Mouse (Mus musculus) left cerebral cortex, postnatal 36 days (tissue): ENCODE data around the gene Sdf4. TPM values are rescaled to one million over a fixed set of nuclear protein-coding genes. Genes with fewer than 3 reads are reported as not detected.

Experiments used
- DNase-seq, 2 experiments: peaks; one replicate each; pipeline ENCODE4 v3.0.0; 2021 to 2022; ENCODE audit warnings: low spot score in 2 of 2, mixed read lengths in 1 of 2
- intact Hi-C: fragments of 180-260 bp; cut with DNase I; formaldehyde crosslinking; loops from one replicate; pipeline ENCODE4 v1.15.1; 2025
- total RNA-seq, 2 experiments: library from RNA; stranded (reverse); gene quantifications; 2 replicates each; pipeline ENCODE4 v1.2.3; 2021

Sdf4 gene
- total RNA-seq = 100 to 1,000 TPM; 184 to 206 TPM

DNA sequence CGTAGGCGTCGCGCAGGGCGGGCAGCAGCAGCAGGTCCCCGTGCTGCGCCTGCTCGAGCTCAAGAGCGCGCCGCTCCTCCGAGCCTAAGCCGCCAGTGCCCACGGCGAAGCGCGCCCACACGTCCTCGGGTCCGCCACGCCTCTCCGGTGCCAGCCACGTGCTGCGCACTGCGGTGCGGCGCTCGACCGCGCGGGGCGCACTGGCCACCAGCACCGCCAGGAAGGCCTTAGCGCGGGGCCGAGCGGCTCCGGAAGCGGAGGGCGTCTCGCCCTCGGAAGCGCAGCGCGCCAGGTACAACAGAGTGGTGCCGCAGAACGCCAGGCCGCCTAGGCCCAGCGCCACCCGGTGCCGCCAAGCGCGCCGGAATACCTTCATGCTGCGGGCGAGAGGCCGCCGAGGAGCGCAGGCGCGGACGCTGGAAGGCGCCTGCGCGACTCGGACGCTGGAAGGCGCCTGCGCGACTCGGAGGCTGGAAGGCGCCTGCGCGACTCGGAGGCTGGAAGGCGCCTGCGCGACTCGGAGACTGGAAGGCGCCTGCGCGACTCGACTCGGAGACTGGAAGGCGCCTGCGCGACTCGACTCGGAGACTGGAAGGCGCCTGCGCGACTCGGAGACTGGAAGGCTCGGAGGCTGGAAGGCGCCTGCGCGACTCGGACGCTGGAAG, at the start of gene Sdf4, which contains the start of gene B3galt6:
Sdf4 (plus strand) TSS at position 632 of the 665 bp plus-strand sequence.
B3galt6 (minus strand) TSS at position 409 of the 665 bp plus-strand sequence.
- intact Hi-C loops = loop anchor here (5.0 to 10.0 kb wide), 3 partner anchors 35 to 112 kb away; partner anchors contain the start of genes 9430015G10Rik and Ube2j2
- DNase-seq = peak; percentile 92 to 93

DNA sequence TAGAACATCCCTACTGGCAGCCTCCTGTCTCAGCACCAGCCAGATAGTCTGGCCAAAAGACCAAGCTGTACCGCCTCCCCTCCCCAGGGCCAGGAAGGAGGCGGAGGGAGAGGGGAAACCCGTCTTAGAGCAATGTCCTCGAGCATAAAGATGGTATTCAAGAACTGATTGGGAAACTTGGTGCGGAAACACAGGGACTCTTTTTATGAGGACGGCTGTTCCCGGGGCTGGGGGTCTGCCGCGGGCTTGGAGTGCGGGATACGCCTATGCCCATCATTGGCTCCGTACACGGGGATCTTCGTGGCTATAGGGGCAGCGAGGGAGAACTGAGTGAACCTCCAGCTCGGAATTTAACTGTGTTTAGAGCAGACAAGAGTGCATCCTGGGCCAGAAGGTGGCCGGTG, 49.6 kb upstream of the Sdf4 start:
- DNase-seq = peak; percentile 47 to 61
- intact Hi-C loops = loop anchor here (1.0 to 5.0 kb wide), 3 partner anchors 49 to 112 kb away; partner anchors contain the start of genes Acap3, Aurkaip1, B3galt6 and Pusl1

DNA sequence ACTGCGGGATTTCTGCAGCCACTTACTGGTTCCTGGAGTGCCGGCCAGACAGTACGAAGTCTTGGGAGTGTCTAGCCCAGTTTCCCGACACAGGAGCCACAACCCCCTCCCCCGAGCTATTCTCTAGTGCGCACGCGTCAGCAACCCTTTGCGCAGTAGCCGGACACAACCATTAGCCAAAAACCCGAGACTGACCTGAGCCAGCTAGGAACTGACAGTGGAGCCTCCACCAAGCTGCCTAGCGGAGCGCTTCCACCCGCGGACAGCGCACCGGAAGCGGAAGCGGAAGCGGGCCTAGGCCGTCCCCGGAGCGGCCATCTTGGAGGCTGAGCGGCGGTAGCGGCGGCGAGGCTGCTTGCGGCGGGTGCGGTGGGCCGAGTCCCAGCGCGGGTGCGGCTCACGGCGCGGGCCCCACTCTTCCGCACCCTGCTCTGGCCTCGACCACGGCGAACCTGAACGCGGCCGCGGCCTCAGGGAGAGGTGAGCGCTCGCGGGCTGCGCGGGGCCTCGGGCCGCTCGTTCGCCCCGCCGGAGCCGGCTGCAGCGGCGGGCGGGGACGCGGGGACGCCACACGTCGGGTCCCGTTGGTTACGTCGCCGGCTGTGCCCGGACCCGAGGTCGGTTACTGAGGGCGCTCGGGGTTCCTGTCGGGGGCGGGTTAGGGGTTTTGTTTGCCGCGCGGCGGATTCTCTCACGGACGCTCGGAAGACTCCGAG, 49.0 kb upstream of the Sdf4 start, which contains the start of gene Ube2j2:
Ube2j2 (plus strand) TSS at position 298 of the 716 bp plus-strand sequence.
- peak; percentile 98 for DNase-seq
- intact Hi-C loops = loop anchor here (1.0 to 5.0 kb wide), 3 partner anchors 49 to 113 kb away; partner anchors contain the start of genes Acap3, Aurkaip1, B3galt6 and Pusl1

DNA sequence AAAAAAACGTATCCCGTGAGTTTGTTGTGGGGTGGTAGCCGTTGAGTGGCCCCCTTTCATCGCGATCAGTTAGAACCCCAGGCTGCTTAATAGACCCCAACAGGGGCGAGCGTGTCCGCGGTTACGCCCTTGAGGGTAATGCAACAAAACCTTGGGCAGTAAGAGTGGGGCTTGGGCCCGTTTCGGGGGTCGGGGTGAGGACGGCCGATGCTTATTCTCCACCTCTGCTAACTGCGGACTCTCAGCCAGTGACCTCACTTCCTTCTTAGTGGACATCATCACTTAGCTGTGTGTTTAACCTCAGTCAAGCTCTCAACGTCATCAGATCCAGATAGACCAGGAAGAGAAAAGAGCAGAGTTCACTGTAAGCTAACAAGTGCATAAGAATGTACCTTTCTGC, 48.4 kb upstream of the Sdf4 start:
- no peak for DNase-seq
- intact Hi-C loops = loop anchor here (5.0 kb wide), 1 partner anchor 48 kb away; the partner anchor contains the start of genes B3galt6 and Sdf4

DNA sequence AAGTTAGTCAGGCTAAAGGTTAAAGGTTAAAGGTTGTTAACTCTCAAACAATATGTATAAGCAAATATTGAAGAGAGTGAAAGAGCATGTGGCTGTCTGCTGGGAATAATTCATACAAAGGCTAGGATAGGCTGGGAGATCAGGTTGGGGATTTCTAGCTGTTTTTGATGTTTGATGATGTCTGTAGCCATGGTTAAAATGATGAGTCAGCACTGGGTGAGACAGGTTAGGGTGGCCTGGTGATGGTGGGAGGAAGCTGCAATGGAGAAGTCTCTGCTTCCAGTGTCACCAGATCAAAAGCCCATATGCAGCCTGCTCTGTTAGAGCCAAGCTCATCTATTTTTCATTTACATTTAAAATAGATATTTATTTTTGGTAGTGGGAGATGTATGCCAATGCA, 45.6 kb upstream of the Sdf4 start:
- intact Hi-C loops = no loop called here
- no peak for DNase-seq

DNA sequence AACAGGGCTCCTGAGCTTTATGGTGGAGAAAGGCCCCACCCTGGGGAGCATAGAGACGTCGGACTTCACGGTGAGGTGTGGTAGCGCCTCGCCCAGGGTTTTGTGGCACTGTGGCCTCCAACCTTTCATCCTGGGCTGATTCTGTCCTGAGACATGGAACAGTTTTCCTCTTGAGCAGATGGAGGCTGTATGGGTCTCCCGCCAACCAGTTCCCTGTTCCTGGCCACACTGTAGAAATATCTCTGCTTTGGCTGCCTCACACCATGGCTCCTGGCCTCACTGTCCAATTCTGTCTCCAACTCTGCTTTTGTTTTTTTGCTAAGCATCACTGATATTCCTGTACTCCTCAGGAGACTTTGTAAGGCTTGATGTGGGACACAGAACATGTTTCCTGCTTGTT, 37.2 kb upstream of the Sdf4 start:
- intact Hi-C loops = loop anchor here (5.0 kb wide), 1 partner anchor 37 kb away; the partner anchor contains the start of genes B3galt6 and Sdf4

DNA sequence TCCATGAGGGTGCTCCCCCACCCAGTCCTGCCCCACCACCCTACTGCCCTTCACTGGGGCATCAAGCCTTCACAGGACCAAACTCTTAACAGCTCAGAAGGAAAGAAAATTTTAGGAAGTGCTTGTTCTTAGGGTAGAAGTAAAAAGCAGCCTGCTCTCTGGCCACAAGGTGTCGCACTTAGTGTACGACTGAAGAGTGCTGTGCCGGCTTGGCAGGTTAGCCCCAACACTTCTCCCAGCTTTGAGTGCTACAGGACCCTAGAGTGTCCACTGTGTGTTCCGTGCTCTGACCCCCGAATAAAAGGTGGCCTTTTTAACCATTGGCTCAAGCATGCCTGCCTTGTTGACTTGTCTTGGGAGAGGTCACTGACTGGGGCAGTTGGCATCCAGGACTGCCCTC, 33.4 kb upstream of the Sdf4 start:
- peak; percentile 42 to 58 for DNase-seq
- intact Hi-C loops = loop anchor here (5.0 kb wide), 1 partner anchor 33 kb away; the partner anchor contains the start of genes B3galt6 and Sdf4

More for the DNA sequence above, 37.2 kb upstream of the Sdf4 start:
- no peak for DNase-seq

DNA sequence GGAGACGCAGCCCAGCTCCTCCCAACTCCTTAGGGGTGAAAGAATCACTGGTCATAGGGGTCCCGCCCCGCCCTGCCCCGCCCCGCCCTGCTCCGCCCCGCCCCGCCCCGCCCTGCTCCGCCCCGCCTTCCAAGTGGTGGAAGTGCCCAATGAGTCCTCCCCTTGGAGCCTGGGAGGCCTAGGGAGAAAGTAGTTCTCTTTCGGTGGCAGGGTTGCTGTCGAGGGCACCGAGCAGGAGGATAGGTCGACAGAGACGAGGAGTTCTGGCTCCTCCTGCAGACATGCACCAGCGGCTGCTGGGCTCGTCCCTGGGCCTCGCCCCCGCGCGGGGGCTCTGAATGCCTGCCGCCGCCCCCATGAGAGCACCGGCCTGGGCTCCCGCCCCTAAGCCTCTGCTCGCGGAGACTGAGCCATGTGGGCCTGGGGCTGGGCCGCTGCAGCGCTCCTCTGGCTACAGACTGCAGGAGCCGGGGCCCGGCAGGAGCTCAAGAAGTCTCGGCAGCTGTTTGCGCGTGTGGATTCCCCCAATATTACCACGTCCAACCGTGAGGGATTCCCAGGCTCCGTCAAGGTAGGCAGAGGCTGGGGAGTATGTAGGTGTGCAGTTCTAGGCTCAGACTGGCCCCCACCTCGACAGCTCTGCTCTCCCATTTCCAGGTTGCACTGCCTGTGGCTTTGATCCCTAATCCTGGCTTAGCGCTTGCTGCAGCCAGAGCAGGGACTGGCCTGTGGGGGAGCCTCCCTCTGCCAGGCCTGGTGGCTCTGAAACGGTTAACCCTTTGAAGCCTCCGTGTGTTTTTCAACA, 30.3 kb upstream of the Sdf4 start, which contains the start of gene C1qtnf12:
C1qtnf12 (plus strand) TSS at position 152 of the 805 bp plus-strand sequence.
- intact Hi-C loops = loop anchor here (5.0 kb wide), 1 partner anchor 140 kb away; no protein-coding TSS in a partner anchor
- DNase-seq = peak; percentile 32 to 39

DNA sequence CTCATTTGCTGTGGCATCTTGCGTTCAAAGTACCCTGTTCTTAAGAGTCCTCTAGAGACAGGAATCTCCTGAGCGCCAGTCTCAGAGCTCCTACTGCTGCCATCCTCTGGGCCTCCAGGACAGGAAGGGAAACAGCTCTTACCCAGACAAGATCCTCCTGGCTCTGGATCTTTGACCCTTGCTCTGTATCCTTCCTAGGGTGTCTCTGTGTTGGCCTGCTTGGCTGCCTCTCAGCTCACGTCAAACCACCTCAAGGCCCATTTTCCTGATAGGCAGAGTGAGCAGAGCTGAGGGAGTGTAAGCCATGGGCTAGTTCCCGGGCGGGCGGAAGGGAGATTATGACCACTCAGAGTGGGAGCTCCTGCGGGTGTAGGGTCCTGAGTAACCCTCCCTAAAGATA, 29.6 kb upstream of the Sdf4 start:
- intact Hi-C loops = loop anchor here (5.0 kb wide), 1 partner anchor 139 kb away; no protein-coding TSS in a partner anchor
- no peak for DNase-seq

DNA sequence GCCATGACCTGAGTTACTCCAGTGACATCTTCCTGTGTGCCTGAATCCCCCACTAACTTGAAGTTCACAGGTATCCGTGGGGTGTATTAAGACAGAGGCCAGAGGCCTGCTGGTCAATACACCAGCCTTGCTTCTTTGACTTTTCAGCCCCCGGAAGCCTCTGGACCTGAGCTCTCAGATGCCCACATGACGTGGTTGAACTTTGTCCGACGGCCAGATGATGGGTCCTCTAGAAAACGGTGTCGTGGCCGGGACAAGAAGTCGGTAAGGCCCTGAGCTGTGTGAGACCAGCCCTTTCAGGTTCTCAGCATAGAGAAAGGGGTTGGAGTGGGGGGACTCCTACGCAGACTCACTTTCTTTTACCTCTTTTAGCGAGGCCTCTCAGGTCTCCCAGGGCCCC, 28.3 kb upstream of the Sdf4 start:
- intact Hi-C loops = loop anchor here (5.0 kb wide), 1 partner anchor 138 kb away; no protein-coding TSS in a partner anchor
- DNase-seq = no peak

DNA sequence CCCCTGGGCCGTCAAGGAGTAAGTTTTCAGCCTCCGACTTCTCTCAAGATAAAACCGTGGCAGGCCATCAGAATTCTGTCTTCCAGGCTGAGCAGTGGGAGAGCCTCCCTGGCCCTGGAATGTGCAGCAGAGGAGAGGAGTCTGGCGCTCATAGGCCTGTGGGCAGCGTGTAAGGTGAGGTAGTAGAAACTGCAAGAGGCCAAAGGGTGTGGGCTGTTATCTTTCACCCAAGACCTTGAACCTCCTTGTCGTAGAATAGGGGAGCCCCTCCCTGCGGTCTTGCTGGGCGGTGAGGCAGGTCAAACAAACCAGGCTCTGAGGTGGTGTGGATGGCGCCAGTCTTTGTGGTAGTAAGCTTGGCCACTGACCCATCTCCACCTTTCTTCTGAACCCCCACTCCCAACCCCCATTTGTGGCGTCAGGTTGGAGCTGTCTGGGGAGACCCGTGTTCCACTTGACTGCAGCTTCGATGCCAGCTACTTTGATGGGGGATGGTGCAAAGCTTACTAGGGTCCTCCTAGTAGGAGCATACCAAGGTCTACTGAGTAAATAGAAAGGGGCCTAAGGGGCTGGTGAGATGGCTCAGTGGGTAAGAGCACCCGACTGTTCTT, 23.5 kb upstream of the Sdf4 start:
- intact Hi-C loops = no loop called here
- DNase-seq = no peak

DNA sequence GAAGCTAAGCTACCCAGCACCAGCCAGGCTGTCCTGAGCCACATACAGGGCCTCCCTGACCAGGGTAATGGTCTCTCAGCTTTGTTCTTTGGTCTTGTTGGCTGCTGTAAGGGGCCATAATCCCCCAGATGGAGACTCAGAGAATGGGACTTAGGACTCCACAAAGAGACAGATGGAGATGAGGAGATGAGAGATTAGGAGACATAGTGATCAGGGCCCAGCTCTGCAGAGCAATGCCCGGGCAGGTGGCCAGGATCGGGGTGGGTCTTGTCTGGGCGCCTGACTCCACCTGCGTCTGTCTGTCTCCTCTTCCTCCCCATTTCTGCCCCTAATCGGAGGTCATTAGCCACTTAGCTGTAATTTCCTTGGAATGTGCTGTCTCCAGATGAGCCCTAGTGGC, 22.4 kb upstream of the Sdf4 start:
- intact Hi-C loops = no loop called here
- no peak for DNase-seq

DNA sequence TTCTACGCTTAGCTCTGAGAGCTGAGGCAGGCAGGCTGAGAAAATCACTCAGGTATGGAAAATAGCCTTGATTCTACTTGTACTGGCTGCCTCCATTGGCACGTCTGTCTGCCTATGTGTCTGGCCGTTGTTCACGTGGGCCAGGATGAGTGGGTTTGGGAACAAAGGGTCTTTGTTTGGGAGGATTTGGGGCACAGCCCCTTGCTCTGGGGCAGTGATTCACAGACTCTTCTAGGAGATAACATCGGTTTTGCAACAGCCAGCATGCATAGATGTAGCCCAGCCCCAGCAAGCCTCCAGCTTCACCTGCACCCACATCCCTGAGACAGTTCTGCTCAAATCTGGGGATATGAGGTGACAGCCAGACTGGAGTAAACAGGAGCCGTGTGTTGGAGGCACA, 20.0 kb upstream of the Sdf4 start:
- intact Hi-C loops = no loop called here

DNA sequence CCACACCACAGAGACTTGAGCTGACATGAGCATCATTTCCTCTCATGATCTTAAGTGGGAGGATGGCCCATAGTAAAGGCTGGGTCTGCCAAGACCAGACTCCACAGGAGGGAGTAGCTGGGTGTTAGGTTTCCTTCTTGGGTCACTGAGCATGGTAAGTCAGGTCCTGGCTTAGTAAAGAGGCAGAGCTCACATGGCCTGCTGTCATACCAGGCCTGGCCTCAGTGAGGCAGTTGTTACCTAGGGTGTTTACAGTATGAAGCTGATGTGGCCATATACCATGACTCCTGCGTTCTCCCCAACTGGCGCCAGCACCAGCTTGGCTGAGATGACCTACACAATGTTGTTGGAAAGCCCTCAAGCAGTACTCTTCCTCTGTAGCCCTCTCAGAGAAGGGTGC, 19.4 kb upstream of the Sdf4 start:
- no peak for DNase-seq
- intact Hi-C loops = no loop called here

More for the DNA sequence above, 20.0 kb upstream of the Sdf4 start:
- DNase-seq = no peak

DNA sequence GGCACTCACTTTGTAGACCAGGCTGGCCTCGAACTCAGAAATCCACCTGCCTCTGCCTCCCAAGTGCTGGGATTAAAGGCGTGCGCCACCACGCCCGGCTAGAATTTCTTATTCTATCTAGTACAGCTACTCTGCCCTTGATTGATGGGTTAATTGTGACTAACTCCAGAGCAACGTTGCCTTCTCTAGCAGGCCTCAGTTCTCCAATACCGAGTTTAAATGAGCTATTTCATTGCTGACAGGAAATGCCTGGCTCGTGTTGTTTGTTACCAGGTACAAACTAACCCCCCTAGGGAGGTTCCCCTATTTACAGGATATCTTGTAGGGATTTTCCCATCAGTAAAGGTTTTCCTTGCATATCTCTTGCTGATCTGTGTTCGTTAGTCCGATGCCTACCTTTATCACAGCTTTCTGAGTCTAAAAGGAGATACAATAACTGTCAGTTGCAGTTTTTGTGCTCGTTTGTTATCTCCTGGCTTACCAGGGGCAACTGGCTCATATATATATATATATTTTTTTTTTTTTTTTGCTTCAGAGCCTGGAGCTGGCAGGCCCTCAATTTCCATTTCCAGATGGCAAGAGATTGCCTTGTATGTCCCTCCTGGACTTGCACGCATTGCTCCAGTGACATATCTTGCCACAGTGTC, 11.1 kb upstream of the Sdf4 start:
- intact Hi-C loops = no loop called here

DNA sequence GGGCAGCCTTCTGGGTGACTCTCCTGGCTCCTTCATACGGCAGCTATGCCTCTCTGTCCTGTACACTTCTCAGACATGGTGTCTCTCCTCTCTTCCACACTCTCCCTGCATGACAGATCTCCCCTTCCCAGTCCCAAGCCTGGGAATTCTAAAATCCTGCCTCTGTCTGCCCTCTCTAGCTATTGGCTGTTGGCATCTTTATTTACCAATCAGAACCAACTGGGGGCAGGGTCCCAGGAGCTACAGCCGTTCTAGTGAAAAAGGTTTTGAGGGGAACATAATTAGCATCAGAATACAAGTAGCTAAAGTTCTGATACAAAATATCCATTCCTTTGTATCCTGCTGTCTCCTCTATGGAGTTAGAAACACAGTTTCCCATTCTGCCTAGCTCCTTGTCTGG, 8.9 kb upstream of the Sdf4 start:
- intact Hi-C loops = no loop called here
- no peak for DNase-seq

More for the DNA sequence above, 11.1 kb upstream of the Sdf4 start:
- DNase-seq = no peak

DNA sequence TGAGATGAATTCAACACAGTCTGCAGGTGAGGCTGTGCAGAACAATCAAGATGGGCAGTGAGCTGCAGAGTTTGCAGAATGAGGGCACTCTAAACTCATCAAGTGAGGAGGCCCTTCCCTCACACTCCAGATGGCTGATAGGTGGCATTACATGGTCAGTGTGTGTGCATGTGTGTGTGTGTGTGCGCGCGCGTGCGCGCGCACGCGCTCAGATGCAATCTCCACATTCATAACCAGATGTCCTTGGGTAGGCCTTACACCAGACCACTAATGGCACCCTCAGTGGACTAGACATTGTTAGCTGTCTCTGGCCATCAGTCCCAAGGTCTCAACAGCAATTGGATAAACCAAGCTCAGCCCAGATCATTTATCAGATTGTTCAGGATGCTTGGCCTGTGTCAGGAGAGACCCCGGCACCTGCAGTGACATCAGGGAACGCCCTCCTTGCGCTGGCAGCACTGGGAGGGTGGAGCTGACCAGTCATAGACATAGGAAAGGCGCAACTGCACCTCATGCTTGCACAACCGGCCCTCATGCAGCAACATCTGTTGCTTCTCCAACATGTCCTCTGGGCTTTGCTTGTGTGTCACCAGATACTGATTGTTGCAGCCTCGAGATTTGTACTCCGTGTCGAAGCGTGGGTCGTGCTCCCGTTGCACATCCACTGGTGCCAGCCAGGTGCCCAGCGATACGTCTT, 1.3 kb upstream of the Sdf4 start:
- intact Hi-C loops = loop anchor here (5.0 to 10.0 kb wide), 3 partner anchors 34 to 113 kb away; partner anchors contain the start of genes 9430015G10Rik and Ube2j2
- DNase-seq = no peak

DNA sequence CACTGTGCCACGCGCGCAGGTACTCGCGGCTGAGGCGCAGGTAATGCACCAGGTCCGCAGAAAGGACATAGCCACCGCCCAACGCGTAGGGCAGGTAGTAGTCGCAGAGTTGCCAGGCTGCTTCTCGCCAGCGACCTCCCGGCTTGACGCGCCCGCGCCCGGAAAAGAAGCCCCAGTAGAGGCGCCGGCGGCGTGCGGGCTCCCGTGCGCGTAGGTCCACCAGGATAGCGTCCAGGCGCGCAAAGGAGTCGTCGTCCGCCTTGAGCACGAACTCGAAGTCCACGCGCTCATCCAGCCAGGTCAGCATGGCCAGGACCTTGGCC, 803 bp upstream of the Sdf4 start:
- DNase-seq = no peak
- intact Hi-C loops = loop anchor here (5.0 to 10.0 kb wide), 3 partner anchors 35 to 113 kb away; partner anchors contain the start of genes 9430015G10Rik and Ube2j2
